Mouse (Mus musculus) neutrophil, adult 5-6 weeks (primary cell): ENCODE measurements around the gene Hoxd10. TPM values are rescaled to one million over a fixed set of nuclear protein-coding genes. Genes with fewer than 3 reads are reported as not detected.

ENCODE experiments used
- ATAC-seq: fragments of 151-379, 151-347 bp; 2 replicates; pipeline ENCODE4 v1.8.0; 2017; ENCODE audit warnings: mild to moderate bottlenecking, moderate TSS enrichment; ENCODE audit not compliant: insufficient number of reproducible peaks, poor library complexity, low FRiP score, severe bottlenecking; ENCODE audit errors: extremely low read depth
- total RNA-seq: library from RNA; stranded (forward); fragments of 200-1000 nt; gene quantifications from 2 replicates; pipeline ENCODE4 v1.2.3, GENCODE M21; 2017

The Hoxd10 gene
- total RNA-seq, 1 experiment from 2014 or later = not detected

GRCm38 (mm10) chr2:74735851-74736687 is 44.3 kb downstream of the Hoxd10 start:
- no peak for ATAC-seq

- no peak for ATAC-seq
Measured at GRCm38 (mm10) chr2:74736688-74737577, 45.2 kb downstream of the Hoxd10 start.

- no peak for ATAC-seq
Measured at GRCm38 (mm10) chr2:74737578-74738070, 45.9 kb downstream of the Hoxd10 start.

- no peak for ATAC-seq
Measured at GRCm38 (mm10) chr2:74738623-74739475, 47.1 kb downstream of the Hoxd10 start.

- no peak for ATAC-seq
Measured at GRCm38 (mm10) chr2:74739476-74739800, 47.7 kb downstream of the Hoxd10 start.

GRCm38 (mm10) chr2:74739869-74740268 is 48.1 kb downstream of the Hoxd10 start:
- no peak for ATAC-seq

- no peak for ATAC-seq
Measured at GRCm38 (mm10) chr2:74740311-74741091, 48.8 kb downstream of the Hoxd10 start.

GRCm38 (mm10) chr2:74741252-74741978 is 49.7 kb downstream of the Hoxd10 start:
- no peak for ATAC-seq

GRCm38 (mm10) chr2:74741979-74742277 is 50.2 kb downstream of the Hoxd10 start:
- no peak for ATAC-seq

Other genes starting within 250 kb of the Hoxd10 start
- gene Lnpk, start 112.5 kb upstream of the Hoxd10 start, total RNA-seq = 43.8 and 51.8 TPM in 2 replicates
- not detected in 2 replicates for gene Evx2, start 32.4 kb upstream of the Hoxd10 start, total RNA-seq
- gene Hoxd13, start 23.6 kb upstream of the Hoxd10 start, total RNA-seq = not detected in 2 replicates
- not detected in 2 replicates for gene Hoxd12, start 16.9 kb upstream of the Hoxd10 start, total RNA-seq
- not detected in 2 replicates for gene Hoxd11, start 12.4 kb upstream of the Hoxd10 start, total RNA-seq
- gene Hoxd9, start 5.8 kb downstream of the Hoxd10 start, total RNA-seq = not detected in 2 replicates
- not detected in 2 replicates for gene Hoxd8, start 12.7 kb downstream of the Hoxd10 start, total RNA-seq
- gene Hoxd3, start 20.0 kb downstream of the Hoxd10 start, total RNA-seq = not detected in 2 replicates
- gene Hoxd4, start 20.0 kb downstream of the Hoxd10 start, total RNA-seq = not detected in 2 replicates
- gene Gm28230, start 34.8 kb downstream of the Hoxd10 start, total RNA-seq = not detected in 2 replicates
- not detected in 2 replicates for gene Hoxd1, start 71.1 kb downstream of the Hoxd10 start, total RNA-seq
- gene Mtx2, start 133.9 kb downstream of the Hoxd10 start, total RNA-seq = 15.8 and 19.8 TPM in 2 replicates